Mouse (Mus musculus): ENCODE measurements around the gene Hoxa9.

DNA sequence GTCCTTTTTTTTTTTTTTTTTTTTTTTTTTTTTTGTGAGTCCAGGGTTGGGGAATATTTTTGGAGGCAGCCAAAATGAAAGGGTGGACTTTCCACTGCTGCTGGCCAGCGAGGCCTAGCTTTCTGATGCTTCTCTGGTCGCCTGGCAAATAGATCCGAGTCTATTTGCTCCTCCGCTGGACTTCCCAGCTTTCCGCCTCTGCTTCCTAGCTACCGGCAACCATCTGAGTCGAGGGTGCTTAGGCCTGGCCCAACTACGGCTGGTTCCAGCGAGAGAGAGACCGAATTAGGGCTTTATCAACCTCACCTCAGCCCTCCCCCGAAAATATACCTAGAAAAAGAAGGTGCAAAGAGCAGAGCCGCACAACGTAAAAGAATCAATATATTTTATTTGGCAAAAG is 8.2 kb downstream of the Hoxa9 start:
- no peak for TF ChIP-seq CTCF (IDR thresholded peaks at IDR 0.05; ENCODE audit: low read depth)
- TF ChIP-seq EP300 (IDR thresholded peaks at IDR 0.05; ENCODE audit: low read depth) = no peak
